Mouse (Mus musculus): ENCODE data around the gene Sat2. TPM values are rescaled to one million over a fixed set of nuclear protein-coding genes. Genes with fewer than 3 reads are reported as not detected.

Gene Sat2
- polyA plus RNA-seq, 1 experiment: not detected

GRCm38 (mm10) chr11:69581814-69582213, 40.0 kb upstream of the Sat2 start:
- Histone ChIP-seq H3K27ac (ENCODE audit: insufficient read depth, low read depth, low read length) (0 out of 2 replicates have a peak overlapping the region, but pooled peaks have one; percentile 19), H3K4me3 (ENCODE audit: insufficient read depth, low read depth, low read length) (peak overlapping the region; percentile 67), H3K4me1 (ENCODE audit: control insufficient read depth, insufficient read depth, low read length) (peaks cover 14% of the 10 kb centered on the region)
- TF ChIP-seq CTCF (IDR thresholded peaks at IDR 0.05; ENCODE audit: insufficient read depth, low read depth, low read length): no peak
- TF ChIP-seq POLR2A (IDR thresholded peaks at IDR 0.05; ENCODE audit: insufficient read depth, low read depth, low read length): no peak
- WGBS: 1% methylated on average over 8 of the region's 8 CpGs

DNA sequence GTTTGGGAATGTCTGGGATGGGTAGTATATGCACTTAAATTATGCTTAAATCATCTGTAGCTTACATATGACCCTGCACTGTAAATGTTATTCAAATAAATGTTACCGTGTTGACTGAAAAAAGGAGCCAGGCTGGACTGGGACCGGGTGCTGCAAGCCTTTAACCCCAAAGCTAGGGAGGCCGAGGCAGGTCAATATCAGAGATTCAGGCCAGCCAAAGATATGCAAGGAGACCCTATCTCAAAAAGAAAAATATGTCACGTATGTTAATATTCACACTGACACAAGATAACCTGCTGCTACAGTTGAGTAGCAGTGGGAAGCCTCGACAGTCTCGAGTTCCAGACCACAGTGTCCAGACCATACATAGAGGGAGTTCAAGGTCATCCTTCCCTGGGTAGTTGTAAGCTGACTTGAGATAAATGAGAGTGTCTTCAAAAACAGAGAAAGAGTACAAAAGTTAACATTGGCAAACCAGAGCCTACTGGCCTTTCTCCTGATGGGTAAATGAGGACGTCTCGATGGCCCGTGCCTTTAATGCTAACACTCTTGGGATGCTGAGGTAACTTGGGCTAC, 39.5 kb upstream of the Sat2 start:
- no peak overlapping the region for H3K27ac ChIP-seq (ENCODE audit: insufficient read depth, low read depth, low read length)
- WGBS: 62% methylated on average over 9 of the region's 9 CpGs
- H3K4me1 ChIP-seq (ENCODE audit: control insufficient read depth, insufficient read depth, low read length): peaks cover 10% of the 10 kb centered on the region
- no peak overlapping the region for H3K4me3 ChIP-seq (ENCODE audit: insufficient read depth, low read depth, low read length)
- TF ChIP-seq POLR2A (IDR thresholded peaks at IDR 0.05; ENCODE audit: insufficient read depth, low read depth, low read length) (no peak), CTCF (IDR thresholded peaks at IDR 0.05; ENCODE audit: insufficient read depth, low read depth, low read length) (no peak)

GRCm38 (mm10) chr11:69584008-69584407, 37.8 kb upstream of the Sat2 start:
- WGBS: 75% methylated on average over 7 of the region's 7 CpGs
- H3K4me3 ChIP-seq (ENCODE audit: insufficient read depth, low read depth, low read length): no peak overlapping the region
- no peaks in the 10 kb centered on the region for H3K4me1 ChIP-seq (ENCODE audit: control insufficient read depth, insufficient read depth, low read length)
- TF ChIP-seq CTCF (IDR thresholded peaks at IDR 0.05; ENCODE audit: insufficient read depth, low read depth, low read length): no peak
- TF ChIP-seq POLR2A (IDR thresholded peaks at IDR 0.05; ENCODE audit: insufficient read depth, low read depth, low read length): no peak
- no peak overlapping the region for H3K27ac ChIP-seq (ENCODE audit: insufficient read depth, low read depth, low read length)

GRCm38 (mm10) chr11:69584937-69585336, 36.9 kb upstream of the Sat2 start:
- WGBS: 90% methylated on average over 13 of the region's 13 CpGs
- Histone ChIP-seq H3K27ac (ENCODE audit: insufficient read depth, low read depth, low read length) (no peak overlapping the region), H3K4me1 (ENCODE audit: control insufficient read depth, insufficient read depth, low read length) (no peaks in the 10 kb centered on the region), H3K4me3 (ENCODE audit: insufficient read depth, low read depth, low read length) (no peak overlapping the region)
- TF ChIP-seq POLR2A (IDR thresholded peaks at IDR 0.05; ENCODE audit: insufficient read depth, low read depth, low read length) (no peak), CTCF (IDR thresholded peaks at IDR 0.05; ENCODE audit: insufficient read depth, low read depth, low read length) (no peak)

DNA sequence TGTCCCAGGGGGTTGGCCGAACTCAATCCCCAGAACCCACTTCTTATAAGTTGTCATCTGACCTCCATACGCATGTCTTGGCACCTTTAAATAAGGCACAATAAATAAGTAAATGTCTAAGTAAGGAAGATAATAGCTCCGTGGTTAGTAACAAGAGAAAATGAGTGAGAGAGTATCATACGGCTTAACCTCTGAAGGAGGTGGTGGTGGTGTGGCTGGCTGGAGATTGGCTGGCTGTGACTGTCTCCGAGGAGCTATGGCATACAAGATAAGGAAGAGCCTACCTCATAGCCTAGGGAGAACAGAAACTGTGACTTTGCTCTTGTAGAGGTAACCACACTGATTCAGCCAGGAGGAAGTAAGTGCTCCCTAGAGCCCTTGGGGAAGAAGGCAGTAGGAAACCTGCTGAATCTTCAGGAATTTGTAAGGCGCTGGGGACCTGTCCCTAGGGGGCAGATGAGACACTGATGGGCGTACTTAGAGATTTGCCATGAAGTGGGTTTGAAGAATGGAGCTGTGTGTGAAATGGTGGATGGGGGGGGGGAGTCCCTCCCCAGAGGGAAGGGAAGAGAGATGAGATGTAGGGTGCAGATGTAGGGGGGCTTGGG, 36.0 kb upstream of the Sat2 start:
- Histone ChIP-seq H3K4me1 (ENCODE audit: control insufficient read depth, insufficient read depth, low read length) (no peaks in the 10 kb centered on the region), H3K27ac (ENCODE audit: insufficient read depth, low read depth, low read length) (no peak overlapping the region), H3K4me3 (ENCODE audit: insufficient read depth, low read depth, low read length) (no peak overlapping the region)
- TF ChIP-seq CTCF (IDR thresholded peaks at IDR 0.05; ENCODE audit: insufficient read depth, low read depth, low read length) (no peak), POLR2A (IDR thresholded peaks at IDR 0.05; ENCODE audit: insufficient read depth, low read depth, low read length) (no peak)
- 82% methylated on average over 7 of the region's 7 CpGs for WGBS

DNA sequence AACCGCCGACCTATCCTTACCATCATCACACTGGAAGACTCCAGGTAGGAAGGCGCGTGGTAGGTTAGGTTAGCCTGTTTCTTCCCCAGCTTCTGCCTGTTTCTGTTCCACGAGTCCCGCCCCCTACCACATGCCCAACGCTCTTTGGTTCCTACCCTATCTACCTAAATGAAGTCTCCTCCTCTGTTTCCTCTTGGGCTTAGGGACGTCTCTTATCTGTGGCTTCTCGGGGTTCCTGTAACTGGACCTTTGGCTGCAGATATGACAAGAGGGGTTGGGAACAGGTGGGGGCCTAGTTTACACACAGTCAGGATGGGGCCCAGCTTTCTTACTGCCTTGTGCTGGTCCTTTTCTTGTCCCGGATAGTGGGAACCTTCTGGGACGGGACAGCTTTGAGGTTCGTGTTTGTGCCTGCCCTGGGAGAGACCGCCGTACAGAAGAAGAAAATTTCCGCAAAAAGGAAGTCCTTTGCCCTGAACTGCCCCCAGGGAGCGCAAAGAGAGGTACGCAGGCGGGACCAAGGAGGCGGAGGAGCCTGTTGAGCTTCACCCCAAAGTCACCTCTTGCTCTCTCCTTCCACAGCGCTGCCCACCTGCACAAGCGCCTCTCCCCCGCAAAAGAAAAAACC, 32.5 kb upstream of the Sat2 start:
- no peak overlapping the region for H3K4me3 ChIP-seq (ENCODE audit: insufficient read depth, low read depth, low read length)
- TF ChIP-seq POLR2A (IDR thresholded peaks at IDR 0.05; ENCODE audit: insufficient read depth, low read depth, low read length) (no peak), CTCF (IDR thresholded peaks at IDR 0.05; ENCODE audit: insufficient read depth, low read depth, low read length) (no peak)
- WGBS: 92% methylated on average over 22 of the region's 22 CpGs

GRCm38 (mm10) chr11:69590622-69591021, 31.2 kb upstream of the Sat2 start:
- Histone ChIP-seq H3K4me3 (ENCODE audit: insufficient read depth, low read depth, low read length) (no peak overlapping the region), H3K4me1 (ENCODE audit: control insufficient read depth, insufficient read depth, low read length) (no peaks in the 10 kb centered on the region), H3K27ac (ENCODE audit: insufficient read depth, low read depth, low read length) (no peak overlapping the region)
- 92% methylated on average over 8 of the region's 8 CpGs for WGBS
- TF ChIP-seq POLR2A (IDR thresholded peaks at IDR 0.05; ENCODE audit: insufficient read depth, low read depth, low read length) (no peak), CTCF (IDR thresholded peaks at IDR 0.05; ENCODE audit: insufficient read depth, low read depth, low read length) (no peak)

More for the DNA sequence above, 32.5 kb upstream of the Sat2 start:
- Histone ChIP-seq H3K4me1 (ENCODE audit: control insufficient read depth, insufficient read depth, low read length) (no peaks in the 10 kb centered on the region), H3K27ac (ENCODE audit: insufficient read depth, low read depth, low read length) (no peak overlapping the region)

GRCm38 (mm10) chr11:69591424-69591823, 30.4 kb upstream of the Sat2 start:
- Histone ChIP-seq H3K27ac (ENCODE audit: insufficient read depth, low read depth, low read length) (no peak overlapping the region; the same call in 1 of the 2 replicates), H3K4me3 (ENCODE audit: insufficient read depth, low read depth, low read length) (no peak overlapping the region), H3K4me1 (ENCODE audit: control insufficient read depth, insufficient read depth, low read length) (no peaks in the 10 kb centered on the region)
- WGBS: 90% methylated on average over 3 of the region's 3 CpGs
- TF ChIP-seq CTCF (IDR thresholded peaks at IDR 0.05; ENCODE audit: insufficient read depth, low read depth, low read length) (no peak), POLR2A (IDR thresholded peaks at IDR 0.05; ENCODE audit: insufficient read depth, low read depth, low read length) (no peak)
